Mouse (Mus musculus) heart, adult 2 months (tissue): Measurements from ENCODE around the gene Dynlt1f.
"Not testable (repeated sequence)": the region's sequence is repeated elsewhere in the genome, so short reads cannot be mapped to it uniquely, and the experiment has no call there.

Experiments
- CTCF ChIP-seq: fragments of 200-600 bp; IDR thresholded peaks from 2 replicates; pipeline ENCODE4 v1.8.1; 2022; ENCODE audit warnings: antibody characterized with exemption, mild to moderate bottlenecking, moderate library complexity
- POLR2A ChIP-seq: fragments of 200-500 bp; IDR thresholded peaks from 2 replicates; pipeline ENCODE4 v1.6.1; 2011; ENCODE audit warnings: mild to moderate bottlenecking, low read depth, low read length, control low read depth; ENCODE audit not compliant: insufficient read depth

DNA sequence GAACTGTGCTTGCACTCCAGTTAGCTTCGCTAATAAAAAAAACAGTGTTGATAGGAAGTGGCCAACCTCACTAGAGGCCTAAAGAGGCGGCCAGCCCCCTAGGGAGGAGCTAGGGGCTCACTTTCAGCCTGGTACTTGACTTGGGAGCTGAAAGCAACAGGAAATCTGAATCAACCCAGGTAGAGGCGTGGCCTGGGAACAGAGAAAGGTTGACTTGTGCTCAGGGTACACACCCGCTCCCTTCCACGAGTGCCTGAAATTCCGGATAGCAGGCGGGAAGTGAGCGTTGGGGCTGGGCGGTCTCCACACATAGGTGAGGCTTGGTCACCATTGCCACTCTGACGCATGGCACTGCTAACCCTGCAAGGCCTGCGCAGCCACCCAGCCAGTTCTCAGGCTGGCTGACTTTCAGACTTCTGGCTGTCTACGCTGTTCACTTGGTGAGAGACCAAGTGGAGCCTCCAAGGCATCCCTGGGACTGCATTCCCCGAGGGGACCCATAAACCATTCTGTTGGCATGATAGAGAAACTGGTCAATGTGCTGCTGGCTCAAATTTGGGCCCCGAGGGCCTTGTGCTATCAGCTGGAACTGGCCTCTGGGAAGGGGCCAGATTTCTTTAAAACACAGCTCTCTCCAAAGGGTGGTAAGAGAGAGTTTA, 14.8 kb downstream of the Dynlt1f start:
- not testable (repeated sequence) for TF ChIP-seq CTCF, POLR2A
